Mouse (Mus musculus): ENCODE measurements around the gene Olfr1377.
"Not testable (repeated sequence)": the region's sequence is repeated elsewhere in the genome, so short reads cannot be mapped to it uniquely, and the experiment has no call there.

Olfr1377 gene

GRCm38 (mm10) chr11:50981667-50982066 is at the start of gene Olfr1377:
TSS of gene Olfr1377 (plus strand) at chr11:50981967.
- no peak for DNase-seq

GRCm38 (mm10) chr11:50932040-50932439 is 49.7 kb upstream of the Olfr1377 start:
- DNase-seq, result no peak

- DNase-seq, result no peak
Observed at GRCm38 (mm10) chr11:50938435-50938834, 43.3 kb upstream of the Olfr1377 start.

- DNase-seq, result no peak
Observed at GRCm38 (mm10) chr11:50939621-50940366, 42.0 kb upstream of the Olfr1377 start.

GRCm38 (mm10) chr11:50942386-50942785 is 39.4 kb upstream of the Olfr1377 start:
- DNase-seq, result no peak

- DNase-seq, result no peak
Observed at GRCm38 (mm10) chr11:50943506-50943905, 38.3 kb upstream of the Olfr1377 start, which contains the start of gene 4933414I15Rik. TSS of gene 4933414I15Rik (minus strand) at chr11:50943765.

GRCm38 (mm10) chr11:50952290-50952689 is 29.5 kb upstream of the Olfr1377 start:
- no peak for DNase-seq

- no peak for DNase-seq
Observed at GRCm38 (mm10) chr11:50953665-50954064, 28.1 kb upstream of the Olfr1377 start, which contains the start of gene Prop1. TSS of gene Prop1 (minus strand) at chr11:50953765.

- no peak for DNase-seq
Observed at GRCm38 (mm10) chr11:50964886-50965285, 16.9 kb upstream of the Olfr1377 start.

- no peak for DNase-seq
Observed at GRCm38 (mm10) chr11:50966230-50966629, 15.5 kb upstream of the Olfr1377 start, which contains the start of gene Olfr1378. TSS of gene Olfr1378 (plus strand) at chr11:50966530.

- DNase-seq, result no peak
Observed at GRCm38 (mm10) chr11:50977216-50977615, 4.6 kb upstream of the Olfr1377 start.

GRCm38 (mm10) chr11:51003296-51003695 is 21.5 kb downstream of the Olfr1377 start, which contains the start of gene Olfr51:
TSS of gene Olfr51 (plus strand) at chr11:51003596.
- no peak for DNase-seq

- DNase-seq, result no peak
Observed at GRCm38 (mm10) chr11:51011821-51012220, 30.1 kb downstream of the Olfr1377 start.

GRCm38 (mm10) chr11:51013936-51014335 is 32.2 kb downstream of the Olfr1377 start, which contains the start of gene Olfr54:
TSS of gene Olfr54 (plus strand) at chr11:51014236.
- no peak for DNase-seq

GRCm38 (mm10) chr11:51016341-51016740 is 34.6 kb downstream of the Olfr1377 start:
- no peak for DNase-seq

- DNase-seq, result not testable (repeated sequence)
Observed at GRCm38 (mm10) chr11:51026811-51027210, 45.0 kb downstream of the Olfr1377 start.

- not testable (repeated sequence) for DNase-seq
Observed at GRCm38 (mm10) chr11:51029381-51029780, 47.6 kb downstream of the Olfr1377 start.

GRCm38 (mm10) chr11:51030225-51030624 is 48.5 kb downstream of the Olfr1377 start:
- DNase-seq, result no peak

GRCm38 (mm10) chr11:51032851-51033250 is 51.1 kb downstream of the Olfr1377 start:
- DNase-seq, result no peak

- not testable (repeated sequence) for DNase-seq
Observed at GRCm38 (mm10) chr11:51034141-51034540, 52.4 kb downstream of the Olfr1377 start.

GRCm38 (mm10) chr11:51035951-51036350 is 54.2 kb downstream of the Olfr1377 start:
- DNase-seq, result no peak

Data from thymus, postnatal 36 days (tissue).